Mouse (Mus musculus): ENCODE measurements at regions not wholly inside any gene's neighbourhood (a gene's known extent, or its start where the extent isn't known, plus 50 kb on each side); places are given as distances from the start of the nearest gene placed in this dataset.

DNA sequence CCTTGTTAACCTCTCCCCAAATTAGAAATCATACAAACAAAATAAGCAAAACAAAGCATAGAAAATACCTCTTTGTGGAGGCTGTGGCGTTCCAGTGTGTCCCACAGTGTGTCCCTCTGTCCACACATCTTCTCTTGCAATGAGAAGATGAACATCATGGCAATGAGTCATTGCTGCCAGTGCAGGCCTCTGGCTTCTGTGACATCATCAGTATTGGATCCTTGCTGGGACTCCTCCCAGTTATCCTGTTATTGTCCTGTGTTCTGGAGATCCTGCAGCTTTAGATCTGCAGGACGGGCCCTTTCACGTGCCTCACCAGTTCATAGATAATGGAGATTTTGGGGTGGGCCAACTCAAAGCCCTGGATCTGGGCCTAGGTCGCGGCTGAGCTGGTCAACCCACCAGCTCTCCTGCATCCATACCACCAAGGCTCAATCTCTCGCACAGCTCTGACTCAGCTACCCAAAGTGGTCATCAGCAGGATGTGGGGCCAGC, 80.9 kb downstream of the Tmem212 start:
- ATAC-seq (ENCODE audit: low FRiP score) = no peak

DNA sequence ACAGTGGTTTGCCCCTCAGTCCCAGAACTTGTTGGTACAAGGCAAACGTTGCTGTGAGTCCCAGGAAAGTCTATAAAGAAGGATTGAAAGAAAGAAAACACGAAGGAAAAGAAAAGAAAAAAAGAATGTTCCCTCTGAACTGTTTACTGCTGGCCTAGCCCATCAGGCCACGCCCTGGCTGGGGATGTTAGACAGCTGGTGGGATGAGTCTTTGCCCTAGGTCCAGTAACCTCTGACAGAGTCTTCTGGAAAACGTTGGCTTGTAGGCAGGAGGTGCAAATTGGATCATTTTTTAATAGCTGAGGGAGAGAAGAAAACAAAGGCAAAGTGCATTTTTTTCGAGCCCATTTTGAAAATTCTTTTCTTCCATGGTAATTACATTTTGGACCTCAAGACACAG, 91.9 kb downstream of the Tmem212 start:
- no peak for ATAC-seq (ENCODE audit: low FRiP score)
- no peak overlapping the region for H3K9ac ChIP-seq
- no peaks in the 10 kb centered on the region for H3K36me3 ChIP-seq
- no peaks in the 10 kb centered on the region for H3K4me1 ChIP-seq
- 76% methylated on average over 5 of the region's 5 CpGs for WGBS
- H3K4me2 ChIP-seq (replicated peaks) = no peak overlapping the region
- H3K27ac ChIP-seq = no peak overlapping the region
- H3K9me3 ChIP-seq (replicated peaks) = no peaks in the 10 kb centered on the region
- H3K27me3 ChIP-seq = no peaks in the 10 kb centered on the region
- no peak overlapping the region for H3K4me3 ChIP-seq

More for the DNA sequence above, 80.9 kb downstream of the Tmem212 start:
- Histone ChIP-seq H3K27me3 (no peaks in the 10 kb centered on the region), H3K9me3 (replicated peaks) (no peaks in the 10 kb centered on the region), H3K4me1 (no peaks in the 10 kb centered on the region), H3K4me2 (replicated peaks) (no peak overlapping the region), H3K36me3 (no peaks in the 10 kb centered on the region), H3K9ac (no peak overlapping the region), H3K27ac (no peak overlapping the region), H3K4me3 (no peak overlapping the region)
- WGBS = 89% methylated on average over 6 of the region's 6 CpGs

DNA sequence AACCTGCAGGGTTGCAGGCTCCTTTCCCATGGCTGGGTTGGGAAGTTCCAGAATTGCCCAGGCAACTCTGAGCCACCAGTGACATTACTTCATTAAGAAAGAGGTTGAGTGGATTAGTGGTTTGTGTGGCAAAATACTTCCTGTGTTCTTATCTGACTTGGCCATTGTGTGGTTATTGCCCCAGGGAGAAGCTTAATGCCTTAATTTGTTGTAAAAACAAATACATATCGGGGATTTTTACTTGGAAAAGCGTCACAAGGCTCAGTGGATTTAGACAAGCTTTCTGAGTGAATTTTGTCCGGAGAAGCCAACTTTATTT, 80.5 kb upstream of the Fndc3b start:
- no peaks in the 10 kb centered on the region for H3K36me3 ChIP-seq
- no peak for ATAC-seq (ENCODE audit: low FRiP score)
- H3K9me3 ChIP-seq (replicated peaks) = no peaks in the 10 kb centered on the region
- peaks cover 6% of the 10 kb centered on the region; the same call in 1 of the 2 replicates for H3K4me1 ChIP-seq
- no peak overlapping the region for H3K9ac ChIP-seq
- H3K27me3 ChIP-seq = no peaks in the 10 kb centered on the region
- WGBS = 72% methylated on average over 3 of the region's 3 CpGs
- H3K4me3 ChIP-seq = no peak overlapping the region
- no peak overlapping the region for H3K4me2 ChIP-seq (replicated peaks)
- no peak overlapping the region for H3K27ac ChIP-seq

DNA sequence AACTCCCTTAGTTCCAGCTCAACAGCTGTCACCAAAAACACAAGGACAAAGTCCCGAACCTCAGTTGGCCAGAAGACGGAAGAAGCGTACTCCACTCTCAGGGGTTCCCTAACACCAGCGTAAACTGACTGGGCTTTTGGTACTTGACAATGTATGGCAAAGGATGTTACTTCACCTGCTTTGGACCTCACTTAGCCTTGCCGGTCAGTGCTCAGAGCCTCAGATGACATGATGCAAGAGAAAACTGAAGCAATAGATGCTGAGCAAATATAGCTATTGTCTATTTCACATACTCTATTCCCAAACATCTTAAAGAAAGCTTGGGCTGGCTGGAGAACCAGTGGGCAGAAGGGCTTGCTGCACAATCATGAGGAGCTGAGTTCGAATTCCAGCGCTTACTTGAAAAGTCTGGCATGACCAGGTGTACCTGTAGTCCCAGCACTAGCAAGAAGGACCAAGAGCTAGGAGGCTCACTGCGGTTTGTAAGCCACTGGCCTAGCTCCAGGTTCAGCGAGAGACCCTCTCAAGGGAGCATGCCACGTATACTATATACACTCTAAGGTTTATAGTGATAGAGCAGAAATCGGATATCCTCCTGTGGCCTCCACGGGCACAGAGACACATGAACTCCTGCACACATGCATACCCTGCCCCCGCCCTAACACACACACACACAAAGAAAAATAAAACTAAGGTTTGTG, 80.0 kb upstream of the Fndc3b start:
- peaks cover 6% of the 10 kb centered on the region; the same call in 1 of the 2 replicates for H3K4me1 ChIP-seq
- 82% methylated on average over 13 of the region's 13 CpGs for WGBS
- no peaks in the 10 kb centered on the region for H3K36me3 ChIP-seq
- no peak for ATAC-seq (ENCODE audit: low FRiP score)
- H3K27me3 ChIP-seq = no peaks in the 10 kb centered on the region
- no peak overlapping the region for H3K27ac ChIP-seq
- H3K9me3 ChIP-seq (replicated peaks) = no peaks in the 10 kb centered on the region
- no peak overlapping the region for H3K4me2 ChIP-seq (replicated peaks)
- H3K4me3 ChIP-seq = no peak overlapping the region
- no peak overlapping the region for H3K9ac ChIP-seq

DNA sequence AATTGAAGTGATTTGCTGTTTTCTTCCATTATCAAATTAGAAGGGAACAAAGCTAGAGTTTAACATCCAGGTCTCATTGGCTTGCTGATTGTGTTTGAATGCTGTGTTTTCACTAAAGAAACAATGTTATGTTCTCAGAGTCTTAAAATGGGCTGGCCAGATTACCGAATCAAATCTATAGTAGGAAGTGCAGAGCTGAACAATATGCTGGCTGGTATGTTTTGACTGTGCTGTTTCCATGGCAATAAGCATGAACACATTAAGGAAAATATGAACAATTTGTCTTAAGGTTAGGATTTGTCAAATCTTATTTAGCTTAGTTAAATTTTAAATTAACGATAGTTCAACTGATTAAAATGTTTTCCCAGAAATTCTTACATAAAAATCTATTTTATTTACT, 72.8 kb upstream of the Fndc3b start:
- 74% methylated on average over 2 of the region's 2 CpGs for WGBS
- Histone ChIP-seq H3K4me1 (peaks cover 35% of the 10 kb centered on the region), H3K4me3 (no peak overlapping the region), H3K27ac (no peak overlapping the region), H3K27me3 (no peaks in the 10 kb centered on the region), H3K36me3 (no peaks in the 10 kb centered on the region), H3K4me2 (replicated peaks) (no peak overlapping the region), H3K9me3 (replicated peaks) (no peaks in the 10 kb centered on the region), H3K9ac (no peak overlapping the region)
- no peak for ATAC-seq (ENCODE audit: low FRiP score)

DNA sequence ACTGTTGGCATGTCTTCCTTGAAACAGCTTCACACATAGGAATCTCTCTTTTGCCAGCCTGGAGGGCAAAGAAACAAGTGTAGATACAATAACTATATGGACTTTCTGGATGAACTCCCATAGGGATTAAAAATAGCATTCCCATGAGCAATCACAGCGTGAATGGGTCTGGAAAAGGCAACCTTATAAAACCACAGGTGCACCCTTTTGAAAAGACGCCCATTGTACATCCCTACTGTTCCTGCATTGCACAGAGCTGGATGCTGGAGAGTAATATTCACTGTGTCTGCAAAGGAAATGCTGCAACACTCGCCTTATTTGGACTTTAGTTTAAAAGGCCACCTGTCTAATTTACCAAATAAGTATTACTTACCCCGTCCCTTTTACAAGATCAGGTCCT, 72.4 kb upstream of the Fndc3b start:
- no peak for ATAC-seq (ENCODE audit: low FRiP score)
- no peak overlapping the region for H3K4me3 ChIP-seq
- no peaks in the 10 kb centered on the region for H3K36me3 ChIP-seq
- H3K27me3 ChIP-seq = no peaks in the 10 kb centered on the region
- 69% methylated on average over 4 of the region's 4 CpGs for WGBS
- H3K4me1 ChIP-seq = peaks cover 36% of the 10 kb centered on the region
- H3K27ac ChIP-seq = no peak overlapping the region
- no peaks in the 10 kb centered on the region for H3K9me3 ChIP-seq (replicated peaks)
- H3K4me2 ChIP-seq (replicated peaks) = no peak overlapping the region
- no peak overlapping the region for H3K9ac ChIP-seq

DNA sequence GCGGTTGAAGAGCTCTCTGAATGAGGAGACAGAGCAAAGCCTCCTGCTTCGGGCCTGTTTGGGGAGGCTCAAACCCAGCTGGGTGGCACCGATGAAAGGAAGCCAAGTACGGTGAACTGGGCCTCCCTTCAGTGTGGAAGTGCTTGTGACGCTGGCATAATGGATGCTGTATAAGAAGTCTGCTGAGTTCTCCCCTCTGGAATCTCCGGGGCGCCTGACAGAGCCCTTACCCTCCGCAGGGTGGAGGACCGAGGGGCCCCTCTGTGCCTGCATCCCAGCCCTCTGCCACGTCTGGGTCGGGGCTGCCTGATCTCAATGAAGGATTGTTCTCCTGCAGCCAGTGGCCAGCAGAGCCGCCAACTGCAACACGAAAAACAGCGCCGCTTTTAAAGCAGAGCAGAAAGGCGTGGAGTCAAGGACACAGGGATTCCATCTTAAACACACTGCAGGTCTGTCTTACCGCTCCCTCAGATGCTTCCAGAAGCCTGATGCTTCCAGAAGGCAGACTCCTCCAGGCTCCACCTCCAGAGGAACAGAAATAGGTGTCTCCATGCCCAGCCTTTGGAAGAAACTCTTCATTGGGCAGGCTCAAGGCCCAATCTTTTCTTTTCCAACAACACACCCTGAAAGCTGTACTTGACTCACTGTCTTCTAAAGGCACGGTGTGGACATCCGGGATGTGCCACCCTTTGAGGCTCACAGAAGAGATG, 71.1 kb upstream of the Fndc3b start:
- H3K4me1 ChIP-seq = peaks cover 33% of the 10 kb centered on the region
- WGBS = 21% methylated on average over 19 of the region's 19 CpGs
- H3K9ac ChIP-seq = no peak overlapping the region
- H3K9me3 ChIP-seq (replicated peaks) = no peaks in the 10 kb centered on the region
- peak overlapping the region; percentile 38 for H3K4me2 ChIP-seq (replicated peaks)
- ATAC-seq (ENCODE audit: low FRiP score) = peak; percentile 80
- H3K4me3 ChIP-seq = no peak overlapping the region; the same call in 1 of the 2 replicates
- H3K27me3 ChIP-seq = no peaks in the 10 kb centered on the region
- no peaks in the 10 kb centered on the region for H3K36me3 ChIP-seq
- H3K27ac ChIP-seq = peak overlapping the region; percentile 70

DNA sequence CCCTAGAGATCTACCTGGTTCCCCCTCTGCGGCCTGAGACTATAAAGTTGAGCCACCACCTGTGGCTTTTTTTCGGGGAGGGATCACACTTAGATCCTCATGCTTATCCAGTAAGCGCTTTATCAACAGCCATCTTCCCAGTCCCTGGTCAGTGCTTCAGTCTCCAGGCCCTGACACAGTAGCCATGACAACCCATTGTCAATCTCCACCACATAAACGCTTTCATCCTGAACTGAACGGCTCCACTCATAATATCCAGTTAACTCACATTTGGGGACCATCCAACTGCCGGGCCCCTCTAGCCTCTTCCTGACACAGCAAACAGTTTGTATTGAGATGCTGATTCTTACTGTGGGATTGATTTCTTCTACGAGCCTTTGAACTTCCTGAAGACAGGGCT, 68.8 kb upstream of the Fndc3b start:
- ATAC-seq (ENCODE audit: low FRiP score) = 0 out of 2 replicates have a peak, but pooled peaks have one; percentile 32

DNA sequence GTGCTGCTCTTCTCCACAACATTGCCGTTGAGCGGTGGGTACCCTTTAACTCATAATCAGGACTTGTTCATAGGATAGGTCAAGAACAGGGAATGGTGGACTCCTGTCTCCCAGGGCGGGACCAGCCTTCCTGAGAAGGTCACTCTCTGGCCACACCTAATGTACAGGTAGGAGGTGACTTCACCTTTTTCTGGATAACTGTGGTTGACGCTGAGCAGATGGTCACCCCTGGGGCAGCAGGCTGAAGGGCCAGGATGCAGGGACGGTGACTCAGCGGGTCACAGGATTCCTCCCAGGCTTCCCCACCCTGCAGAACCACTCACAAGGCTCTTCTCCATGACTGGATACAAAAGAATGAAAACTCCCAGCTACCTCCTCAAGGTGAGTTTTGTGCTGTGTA, 66.6 kb upstream of the Fndc3b start:
- WGBS = 92% methylated on average over 6 of the region's 6 CpGs

More for the DNA sequence above, 68.8 kb upstream of the Fndc3b start:
- Histone ChIP-seq H3K4me2 (replicated peaks) (no peak overlapping the region), H3K27ac (0 out of 2 replicates have a peak overlapping the region, but pooled peaks have one; percentile 40), H3K4me1 (peaks cover 29% of the 10 kb centered on the region), H3K9me3 (replicated peaks) (no peaks in the 10 kb centered on the region), H3K27me3 (no peaks in the 10 kb centered on the region), H3K36me3 (no peaks in the 10 kb centered on the region), H3K9ac (no peak overlapping the region), H3K4me3 (no peak overlapping the region)
- 42% methylated on average over 7 of the region's 7 CpGs for WGBS

DNA sequence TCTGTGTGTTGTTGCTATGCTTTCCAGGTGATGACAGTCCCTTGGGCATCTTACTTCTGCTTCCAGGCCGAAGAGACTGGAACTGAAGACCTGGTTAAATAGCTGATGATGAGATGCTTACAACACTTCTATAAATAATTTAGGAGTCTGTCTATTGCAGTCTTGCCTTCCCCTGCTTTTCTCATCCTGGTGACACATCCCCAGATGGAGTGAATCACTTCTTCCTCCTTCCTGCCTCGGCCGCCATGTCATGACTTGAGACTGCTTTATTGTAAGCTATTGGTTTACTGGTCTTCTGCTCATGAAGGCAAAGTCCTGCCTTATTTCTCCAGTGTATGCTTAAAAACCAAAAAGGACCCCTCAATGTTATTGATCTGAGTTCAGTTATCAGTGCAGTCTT, 62.1 kb upstream of the Fndc3b start:
- WGBS = 84% methylated on average over 3 of the region's 3 CpGs
- Histone ChIP-seq H3K4me3 (no peak overlapping the region), H3K27me3 (no peaks in the 10 kb centered on the region), H3K9ac (no peak overlapping the region), H3K4me2 (replicated peaks) (no peak overlapping the region), H3K9me3 (replicated peaks) (no peaks in the 10 kb centered on the region), H3K36me3 (no peaks in the 10 kb centered on the region), H3K4me1 (peaks cover 6% of the 10 kb centered on the region; the same call in 1 of the 2 replicates), H3K27ac (no peak overlapping the region)
- ATAC-seq (ENCODE audit: low FRiP score) = no peak

More for the DNA sequence above, 66.6 kb upstream of the Fndc3b start:
- Histone ChIP-seq H3K27ac (no peak overlapping the region), H3K4me1 (peaks cover 29% of the 10 kb centered on the region), H3K4me2 (replicated peaks) (no peak overlapping the region), H3K36me3 (no peaks in the 10 kb centered on the region), H3K27me3 (no peaks in the 10 kb centered on the region), H3K4me3 (no peak overlapping the region), H3K9me3 (replicated peaks) (no peaks in the 10 kb centered on the region), H3K9ac (no peak overlapping the region)
- ATAC-seq (ENCODE audit: low FRiP score) = no peak

DNA sequence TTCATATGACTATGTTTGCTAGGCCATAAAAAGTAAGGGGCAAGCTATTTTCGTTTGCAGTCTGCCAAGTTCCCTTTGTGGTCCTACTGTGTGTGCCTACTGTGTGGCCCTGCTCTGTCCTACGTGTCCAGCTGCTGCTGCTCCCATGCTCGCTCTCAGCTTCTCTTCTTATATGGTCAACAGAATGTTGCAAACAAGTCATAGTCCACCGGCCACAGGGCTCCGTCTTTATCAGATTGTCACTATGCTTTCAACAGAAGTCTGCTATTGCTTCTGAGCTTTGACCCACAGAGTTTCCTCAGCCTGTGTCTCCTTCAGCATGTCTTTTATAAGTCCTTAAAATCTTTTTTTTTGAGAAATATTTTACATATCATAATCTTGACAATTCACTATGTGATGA, 58.3 kb upstream of the Fndc3b start:
- Histone ChIP-seq H3K4me2 (replicated peaks) (no peak overlapping the region), H3K9me3 (replicated peaks) (no peaks in the 10 kb centered on the region), H3K9ac (no peak overlapping the region), H3K27ac (no peak overlapping the region), H3K36me3 (no peaks in the 10 kb centered on the region), H3K27me3 (no peaks in the 10 kb centered on the region), H3K4me3 (no peak overlapping the region), H3K4me1 (peaks cover 9% of the 10 kb centered on the region)
- WGBS = 94% methylated on average over 5 of the region's 5 CpGs
- ATAC-seq (ENCODE audit: low FRiP score) = no peak

DNA sequence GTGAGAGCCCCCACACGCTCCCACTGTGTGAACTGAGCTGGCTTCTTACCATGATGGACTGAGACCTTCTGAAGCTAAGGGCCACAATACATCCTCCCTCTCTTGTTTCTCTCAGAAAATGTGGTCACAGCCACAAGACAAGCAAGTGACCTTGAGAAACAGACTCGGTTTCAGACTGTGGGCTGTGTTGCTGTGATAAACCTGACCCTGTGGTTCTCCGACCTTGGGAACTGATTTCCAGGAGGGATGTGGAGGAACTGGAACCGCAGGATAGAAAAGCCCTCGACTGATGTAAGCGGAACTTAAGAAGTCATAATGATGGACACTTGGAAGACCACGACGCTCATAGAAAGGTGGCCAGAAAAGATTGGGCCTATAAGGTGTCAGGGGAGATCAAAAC, 56.1 kb upstream of the Fndc3b start:
- no peak overlapping the region for H3K27ac ChIP-seq
- H3K4me2 ChIP-seq (replicated peaks) = no peak overlapping the region
- no peaks in the 10 kb centered on the region for H3K9me3 ChIP-seq (replicated peaks)
- no peak overlapping the region for H3K4me3 ChIP-seq
- H3K27me3 ChIP-seq = no peaks in the 10 kb centered on the region
- H3K9ac ChIP-seq = no peak overlapping the region
- peaks cover 9% of the 10 kb centered on the region for H3K4me1 ChIP-seq
- WGBS = 83% methylated on average over 8 of the region's 8 CpGs
- ATAC-seq (ENCODE audit: low FRiP score) = no peak
- H3K36me3 ChIP-seq = no peaks in the 10 kb centered on the region

DNA sequence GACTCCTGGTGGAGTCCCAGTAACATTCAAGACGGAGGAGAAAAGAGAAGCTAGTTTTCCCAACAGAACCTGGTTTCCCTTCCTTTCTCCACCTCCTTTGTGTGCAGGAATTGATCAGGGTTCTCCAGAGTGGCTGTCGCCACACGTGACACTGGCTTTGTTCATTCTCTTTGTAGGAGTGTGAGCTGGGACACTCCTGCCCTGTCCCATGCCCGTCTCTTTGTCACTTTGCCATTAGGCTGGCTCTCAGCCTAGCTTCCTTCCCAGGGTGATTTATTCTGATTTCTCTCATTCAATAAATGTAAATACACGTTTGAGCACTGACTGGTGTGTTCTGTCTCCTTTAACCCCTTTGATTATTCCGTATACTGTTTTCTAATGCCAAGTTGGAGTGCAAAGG, 55.3 kb upstream of the Fndc3b start:
- no peaks in the 10 kb centered on the region for H3K36me3 ChIP-seq
- H3K27me3 ChIP-seq = no peaks in the 10 kb centered on the region
- peaks cover 9% of the 10 kb centered on the region for H3K4me1 ChIP-seq
- H3K9me3 ChIP-seq (replicated peaks) = no peaks in the 10 kb centered on the region
- no peak overlapping the region for H3K27ac ChIP-seq
- H3K4me3 ChIP-seq = no peak overlapping the region
- H3K4me2 ChIP-seq (replicated peaks) = no peak overlapping the region
- H3K9ac ChIP-seq = no peak overlapping the region
- peak; percentile 76 for ATAC-seq (ENCODE audit: low FRiP score)
- WGBS = 39% methylated on average over 6 of the region's 6 CpGs
